Mouse (Mus musculus) embryonic facial prominence, embryonic 12.5 days (tissue): ENCODE measurements around the gene Abi3bp. TPM values are rescaled to one million over a fixed set of nuclear protein-coding genes. Genes with fewer than 3 reads are reported as not detected.
A peak's percentile ranks its signal among the peaks of the same experiment; 100 is the strongest.

ENCODE experiments used
- ATAC-seq: fragments of 200-750 bp; cut with Nextera tagmentation; 2 replicates; pipeline ENCODE4 v1.8.0; 2017; ENCODE audit not compliant: insufficient number of reproducible peaks, insufficient read depth, low FRiP score, low TSS enrichment
- H3K27ac ChIP-seq: fragments of 300-500 bp; sonication (generic); 2 replicates; pipeline ENCODE4 v1.5.1; 2016; ENCODE audit warnings: mild to moderate bottlenecking
- H3K27me3 ChIP-seq: fragments of 300-500 bp; sonication (generic); 2 replicates; pipeline ENCODE4 v1.6.1; 2016; ENCODE audit warnings: mild to moderate bottlenecking, moderate library complexity
- H3K36me3 ChIP-seq: fragments of 300-500 bp; sonication (generic); 2 replicates; pipeline ENCODE4 v1.6.1; 2016; ENCODE audit warnings: mild to moderate bottlenecking
- H3K4me1 ChIP-seq: fragments of 300-500 bp; sonication (generic); 2 replicates; pipeline ENCODE4 v1.6.1; 2016
- H3K4me2 ChIP-seq: fragments of 300-500 bp; sonication (generic); replicated peaks from 2 replicates; pipeline ENCODE4 v1.6.1; 2016; ENCODE audit warnings: mild to moderate bottlenecking, moderate library complexity
- H3K4me3 ChIP-seq: fragments of 300-500 bp; sonication (generic); 2 replicates; pipeline ENCODE4 v1.5.1; 2016; ENCODE audit warnings: mild to moderate bottlenecking
- H3K9ac ChIP-seq: fragments of 300-500 bp; sonication (generic); 2 replicates; pipeline ENCODE4 v1.6.1; 2016; ENCODE audit warnings: mild to moderate bottlenecking, moderate library complexity
- H3K9me3 ChIP-seq: fragments of 300-500 bp; sonication (generic); 2 replicates; pipeline ENCODE4 v1.6.1; 2016; ENCODE audit warnings: mild to moderate bottlenecking, moderate library complexity
- WGBS: fragments of 180-500 bp; shearing (Covaris S2); methylation state at CpG from one replicate; pipeline ENCODE4 v1.1.7; 2016; 5-methylcytosine and 5-hydroxymethylcytosine counted together
- polyA plus RNA-seq: library from polyadenylated mRNA; unstranded; fragments of >200 nt; fragmentation: Nextera tagmentation; extraction: Ambion mirVana; gene quantifications from 2 replicates; pipeline ENCODE4 v1.2.1, GENCODE M21; 2016

Gene Abi3bp
- polyA plus RNA-seq, 1 experiment from 2014 or later, result 2.6 TPM

GRCm38 (mm10) chr16:56478575-56479191 is 1.0 kb downstream of the Abi3bp start:
- no peak for ATAC-seq
- WGBS, result 22% methylated on average over 12 of the region's 12 CpGs
- Histone ChIP-seq H3K36me3 (no peaks in the 10 kb centered on the region), H3K9ac (no peak overlapping the region), H3K27ac (0 out of 2 replicates have a peak overlapping the region, but pooled peaks have one; percentile 18), H3K9me3 (no peaks in the 10 kb centered on the region), H3K4me3 (peak overlapping the region; percentile 18), H3K4me1 (peaks cover 8% of the 10 kb centered on the region; the same call in 1 of the 2 replicates), H3K27me3 (no peaks in the 10 kb centered on the region), H3K4me2 (peak overlapping the region; percentile 40)

GRCm38 (mm10) chr16:56483466-56483865 is 5.8 kb downstream of the Abi3bp start:
- ATAC-seq, result no peak
- WGBS, result 88% methylated on average over 10 of the region's 10 CpGs
- H3K4me3 ChIP-seq, result no peak overlapping the region
- peaks cover 3% of the 10 kb centered on the region; the same call in 1 of the 2 replicates for H3K4me1 ChIP-seq
- H3K9me3 ChIP-seq, result no peaks in the 10 kb centered on the region
- H3K36me3 ChIP-seq, result no peaks in the 10 kb centered on the region
- H3K9ac ChIP-seq, result no peak overlapping the region
- no peak overlapping the region for H3K4me2 ChIP-seq
- H3K27ac ChIP-seq, result no peak overlapping the region
- no peaks in the 10 kb centered on the region for H3K27me3 ChIP-seq

- no peaks in the 10 kb centered on the region for H3K27me3 ChIP-seq
- WGBS, result 58% methylated on average over 4 of the region's 4 CpGs
- no peaks in the 10 kb centered on the region for H3K36me3 ChIP-seq
- H3K4me2 ChIP-seq, result no peak overlapping the region
- H3K27ac ChIP-seq, result no peak overlapping the region
- peaks cover 3% of the 10 kb centered on the region; the same call in 1 of the 2 replicates for H3K4me1 ChIP-seq
- no peaks in the 10 kb centered on the region for H3K9me3 ChIP-seq
- H3K9ac ChIP-seq, result no peak overlapping the region
- no peak overlapping the region for H3K4me3 ChIP-seq
- ATAC-seq, result no peak
Measured at GRCm38 (mm10) chr16:56486461-56486860, 8.8 kb downstream of the Abi3bp start.

GRCm38 (mm10) chr16:56490861-56491260 is 13.2 kb downstream of the Abi3bp start:
- H3K36me3 ChIP-seq, result no peaks in the 10 kb centered on the region
- H3K9ac ChIP-seq, result no peak overlapping the region
- no peak overlapping the region for H3K27ac ChIP-seq
- H3K9me3 ChIP-seq, result no peaks in the 10 kb centered on the region
- ATAC-seq, result 0 out of 2 replicates have a peak, but pooled peaks have one; percentile 28
- no peak overlapping the region for H3K4me3 ChIP-seq
- no peaks in the 10 kb centered on the region for H3K27me3 ChIP-seq
- 30% methylated on average over 3 of the region's 3 CpGs for WGBS
- no peak overlapping the region for H3K4me2 ChIP-seq
- H3K4me1 ChIP-seq, result peaks cover 3% of the 10 kb centered on the region; the same call in 1 of the 2 replicates

GRCm38 (mm10) chr16:56495266-56495665 is 17.6 kb downstream of the Abi3bp start:
- H3K4me3 ChIP-seq, result no peak overlapping the region
- no peak overlapping the region for H3K9ac ChIP-seq
- H3K4me1 ChIP-seq, result peaks cover 3% of the 10 kb centered on the region; the same call in 1 of the 2 replicates
- no peaks in the 10 kb centered on the region for H3K36me3 ChIP-seq
- no peaks in the 10 kb centered on the region for H3K27me3 ChIP-seq
- no peak for ATAC-seq
- no peaks in the 10 kb centered on the region for H3K9me3 ChIP-seq
- no peak overlapping the region for H3K4me2 ChIP-seq
- WGBS, result 61% methylated on average over 4 of the region's 4 CpGs
- no peak overlapping the region for H3K27ac ChIP-seq

- 41% methylated on average over 4 of the region's 4 CpGs for WGBS
- Histone ChIP-seq H3K27me3 (no peaks in the 10 kb centered on the region; the same call in 1 of the 2 replicates), H3K36me3 (no peaks in the 10 kb centered on the region), H3K9ac (no peak overlapping the region), H3K4me2 (no peak overlapping the region), H3K27ac (no peak overlapping the region), H3K9me3 (no peaks in the 10 kb centered on the region), H3K4me1 (no peaks in the 10 kb centered on the region), H3K4me3 (no peak overlapping the region)
- no peak for ATAC-seq
Measured at GRCm38 (mm10) chr16:56496743-56497142, 19.1 kb downstream of the Abi3bp start.

GRCm38 (mm10) chr16:56498680-56499079 is 21.0 kb downstream of the Abi3bp start:
- 65% methylated on average over 1 of the region's 1 CpGs for WGBS
- no peaks in the 10 kb centered on the region for H3K36me3 ChIP-seq
- no peaks in the 10 kb centered on the region; the same call in 1 of the 2 replicates for H3K27me3 ChIP-seq
- ATAC-seq, result no peak
- no peak overlapping the region for H3K4me3 ChIP-seq
- H3K4me2 ChIP-seq, result no peak overlapping the region
- no peaks in the 10 kb centered on the region for H3K4me1 ChIP-seq
- no peak overlapping the region for H3K9ac ChIP-seq
- H3K9me3 ChIP-seq, result no peaks in the 10 kb centered on the region
- H3K27ac ChIP-seq, result no peak overlapping the region

GRCm38 (mm10) chr16:56500441-56500840 is 22.8 kb downstream of the Abi3bp start:
- 45% methylated on average over 3 of the region's 3 CpGs for WGBS
- H3K4me3 ChIP-seq, result no peak overlapping the region
- no peak for ATAC-seq
- no peaks in the 10 kb centered on the region for H3K36me3 ChIP-seq
- no peak overlapping the region for H3K27ac ChIP-seq
- H3K4me1 ChIP-seq, result no peaks in the 10 kb centered on the region
- H3K9me3 ChIP-seq, result no peaks in the 10 kb centered on the region
- H3K9ac ChIP-seq, result no peak overlapping the region
- no peaks in the 10 kb centered on the region; the same call in 1 of the 2 replicates for H3K27me3 ChIP-seq
- H3K4me2 ChIP-seq, result no peak overlapping the region

GRCm38 (mm10) chr16:56501101-56501500 is 23.4 kb downstream of the Abi3bp start:
- ATAC-seq, result no peak
- Histone ChIP-seq H3K27me3 (no peaks in the 10 kb centered on the region; the same call in 1 of the 2 replicates), H3K4me3 (no peak overlapping the region), H3K9ac (no peak overlapping the region), H3K36me3 (no peaks in the 10 kb centered on the region), H3K4me2 (no peak overlapping the region), H3K27ac (no peak overlapping the region), H3K4me1 (no peaks in the 10 kb centered on the region), H3K9me3 (no peaks in the 10 kb centered on the region)
- 73% methylated on average over 6 of the region's 6 CpGs for WGBS

- 24% methylated on average over 2 of the region's 2 CpGs for WGBS
- no peak for ATAC-seq
- Histone ChIP-seq H3K4me3 (no peak overlapping the region), H3K27ac (no peak overlapping the region), H3K4me1 (no peaks in the 10 kb centered on the region), H3K9me3 (no peaks in the 10 kb centered on the region), H3K4me2 (no peak overlapping the region), H3K9ac (no peak overlapping the region), H3K27me3 (no peaks in the 10 kb centered on the region; the same call in 1 of the 2 replicates), H3K36me3 (no peaks in the 10 kb centered on the region)
Measured at GRCm38 (mm10) chr16:56501513-56501912, 23.8 kb downstream of the Abi3bp start.

- Histone ChIP-seq H3K27ac (no peak overlapping the region), H3K27me3 (no peaks in the 10 kb centered on the region; the same call in 1 of the 2 replicates), H3K9ac (no peak overlapping the region), H3K4me1 (no peaks in the 10 kb centered on the region), H3K36me3 (no peaks in the 10 kb centered on the region), H3K9me3 (no peaks in the 10 kb centered on the region), H3K4me2 (no peak overlapping the region), H3K4me3 (no peak overlapping the region)
- WGBS, result 84% methylated on average over 3 of the region's 3 CpGs
- no peak for ATAC-seq
Measured at GRCm38 (mm10) chr16:56502134-56502533, 24.5 kb downstream of the Abi3bp start.

GRCm38 (mm10) chr16:56503941-56504340 is 26.3 kb downstream of the Abi3bp start:
- Histone ChIP-seq H3K9me3 (no peaks in the 10 kb centered on the region), H3K4me1 (no peaks in the 10 kb centered on the region), H3K9ac (no peak overlapping the region), H3K27ac (no peak overlapping the region), H3K27me3 (no peaks in the 10 kb centered on the region; the same call in 1 of the 2 replicates), H3K36me3 (no peaks in the 10 kb centered on the region), H3K4me3 (no peak overlapping the region), H3K4me2 (no peak overlapping the region)
- 60% methylated on average over 2 of the region's 2 CpGs for WGBS
- no peak for ATAC-seq
